Mouse (Mus musculus) Patski (cell line): ENCODE measurements around the gene Arl8b. TPM values are rescaled to one million over a fixed set of nuclear protein-coding genes. Genes with fewer than 3 reads are reported as not detected.
A peak's percentile ranks its signal among the peaks of the same experiment; 100 is the strongest.

Source experiments
- ATAC-seq: fragments of 100-300 bp; one replicate; pipeline ENCODE4 v1.8.0; 2021
- CTCF ChIA-PET: fragments of 350-600 bp; sonication (Branson Sonifier 250); formaldehyde crosslinking; loops from one replicate; lab custom pipeline; 2022; ENCODE audit warnings: inconsistent platforms; lab: Charles Lee
- POLR2A ChIA-PET: fragments of 350-600 bp; sonication (Branson Sonifier 250); formaldehyde crosslinking; loops from one replicate; lab custom pipeline; 2022; ENCODE audit warnings: antibody characterized with exemption, inconsistent platforms; lab: Charles Lee
- DNase-seq: peaks from one replicate; pipeline ENCODE4 v3.0.0-alpha.2; 2011; ENCODE audit warnings: low read depth, low spot score
- H3K27me3 ChIP-seq: fragments of 371-371 bp; one replicate; pipeline ENCODE4 v1.5.1; 2021
- CTCF ChIP-seq: fragments of 100-300 bp; IDR thresholded peaks from one replicate; pipeline ENCODE4 v1.5.1; 2021
- in situ Hi-C: fragments of 300-500 bp; cut with MboI; formaldehyde crosslinking; loops from 3 replicates; pipeline ENCODE4 v1.11.1; 2018; ENCODE audit warnings: low pct_unique_long_range_greater_than_20kb, mixed read lengths
- polyA plus RNA-seq: library from polyadenylated mRNA; unstranded; gene quantifications from one replicate; pipeline ENCODE4 v1.2.3, GENCODE M21; 2021

Gene Arl8b
- polyA plus RNA-seq, 1 experiment from 2014 or later = 89.6 TPM

DNA sequence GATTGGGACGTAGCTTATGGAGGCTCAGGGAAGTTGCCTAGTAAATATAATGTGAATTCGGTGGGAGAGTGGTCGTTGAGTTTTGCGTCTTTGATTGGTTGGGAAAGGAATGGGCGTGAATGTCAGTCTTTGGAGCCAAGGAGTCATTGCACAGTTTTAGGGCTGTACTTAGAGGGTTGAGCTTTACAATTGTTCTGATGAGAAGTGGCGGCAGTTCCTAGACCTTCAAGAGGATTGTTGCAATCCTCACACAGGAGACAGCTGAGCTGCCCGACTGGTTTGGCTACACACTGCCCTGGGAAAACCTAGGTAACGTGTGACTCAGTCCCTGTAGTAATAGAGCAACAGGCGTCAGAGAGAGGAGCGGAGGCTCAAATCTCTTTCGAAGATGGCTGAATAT lies 1.2 kb downstream of the Arl8b start:
- DNase-seq = no peak
- ChIA-PET CTCF (interaction anchor here (0.8 to 1.3 kb wide), 2 partner anchors 9 to 18 kb away, joined by 3 to 4 read pairs; no protein-coding TSS in a partner anchor), POLR2A (no interaction called here)
- no peaks in the 10 kb centered on the region for H3K27me3 ChIP-seq
- in situ Hi-C loops = no loop called here
- TF ChIP-seq CTCF = no peak
- ATAC-seq = peak; percentile 56

DNA sequence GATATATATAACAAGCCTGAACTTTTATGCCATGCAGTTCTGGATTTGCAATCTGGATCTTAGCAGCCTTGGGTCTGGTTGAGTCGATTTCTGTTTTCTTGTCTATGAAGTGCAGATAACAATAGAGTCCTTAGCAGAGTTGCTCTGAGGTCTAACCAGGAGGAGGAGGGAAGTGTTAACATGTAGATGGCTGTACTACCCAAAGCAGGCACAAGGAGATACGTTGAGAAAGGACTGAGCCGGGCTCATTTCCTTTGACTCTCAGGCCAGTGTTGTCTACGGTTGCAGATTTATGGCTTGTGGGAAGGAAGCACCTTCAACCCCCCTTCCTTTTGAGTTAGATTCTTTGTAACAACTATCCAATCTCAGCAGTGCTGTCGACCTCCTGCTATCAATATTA lies 1.9 kb downstream of the Arl8b start:
- in situ Hi-C loops = no loop called here
- TF ChIP-seq CTCF = peak; percentile 18
- POLR2A ChIA-PET = no interaction called here
- ATAC-seq (no peak), DNase-seq (no peak)
- no peaks in the 10 kb centered on the region for H3K27me3 ChIP-seq
- CTCF ChIA-PET = interaction anchor here (0.8 to 1.3 kb wide), 2 partner anchors 8 to 18 kb away, joined by 3 to 4 read pairs; no protein-coding TSS in a partner anchor

DNA sequence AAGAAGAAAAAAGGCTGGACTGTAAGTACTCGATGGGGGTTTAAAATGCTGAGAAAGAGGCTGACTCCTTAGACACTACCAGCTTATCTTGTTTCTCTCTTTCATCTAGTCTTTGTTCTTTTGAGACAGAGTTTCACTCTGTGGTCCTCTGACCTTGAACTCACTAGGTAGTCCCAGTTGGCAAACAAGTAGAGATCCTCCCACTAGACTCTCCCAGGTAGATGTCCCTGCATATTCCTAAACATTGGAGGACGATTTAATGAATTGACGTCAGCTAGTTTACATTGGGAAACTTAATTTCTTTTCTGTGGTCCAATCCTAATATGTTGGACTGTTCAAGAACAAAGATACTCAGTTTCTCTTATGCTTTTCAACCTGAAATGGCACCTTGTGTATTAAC lies 2.7 kb downstream of the Arl8b start:
- no peak for ATAC-seq

DNA sequence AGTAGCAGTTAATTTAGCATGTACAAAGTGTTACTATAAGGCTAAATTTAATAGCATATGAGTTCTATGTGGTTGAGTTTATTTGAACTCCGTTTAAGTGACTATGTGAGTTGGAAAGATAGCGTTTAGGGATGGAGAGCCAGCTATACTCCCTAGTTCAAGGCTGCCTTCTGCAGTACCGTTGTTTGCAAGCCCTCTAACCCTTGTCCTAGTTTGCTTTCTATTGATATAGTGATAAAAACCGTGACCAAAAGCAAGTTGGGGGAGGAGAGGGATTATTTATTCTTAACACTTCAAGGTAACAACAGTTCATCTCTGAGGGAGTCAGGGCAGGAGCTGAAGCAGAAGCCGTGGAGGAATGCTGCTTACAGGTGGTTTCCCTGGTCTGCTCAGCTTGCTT lies 8.6 kb downstream of the Arl8b start:
- no peak for TF ChIP-seq CTCF
- H3K27me3 ChIP-seq = no peaks in the 10 kb centered on the region
- ATAC-seq (no peak), DNase-seq (no peak)
- in situ Hi-C loops = no loop called here
- ChIA-PET POLR2A (no interaction called here), CTCF (no interaction called here)

More for the DNA sequence above, 2.7 kb downstream of the Arl8b start:
- H3K27me3 ChIP-seq = no peaks in the 10 kb centered on the region
- ChIA-PET CTCF (no interaction called here), POLR2A (interaction anchor here (0.7 kb wide), 1 partner anchor 662 kb away, joined by 3 read pairs; no protein-coding TSS in a partner anchor)
- in situ Hi-C loops = no loop called here
- no peak for DNase-seq
- no peak for TF ChIP-seq CTCF

DNA sequence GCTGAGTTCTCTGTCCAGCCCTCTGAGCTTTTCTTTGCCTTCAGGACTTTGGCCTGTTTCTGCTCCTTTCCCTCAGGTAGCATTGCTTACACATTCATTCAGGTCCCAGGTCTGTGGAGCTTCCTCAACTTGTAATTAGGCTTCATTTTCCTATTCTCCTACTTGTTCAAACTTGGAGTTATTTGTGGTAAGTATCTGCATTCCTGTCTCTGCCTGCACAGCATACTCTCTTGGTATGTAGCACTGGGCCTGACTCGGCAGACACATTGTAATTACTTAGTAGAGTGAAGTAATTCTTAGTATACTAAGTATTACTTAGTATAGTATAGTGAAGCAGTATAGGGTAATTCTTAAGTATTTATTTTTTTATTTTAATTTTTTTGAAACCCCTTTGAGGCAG lies 13.0 kb downstream of the Arl8b start:
- DNase-seq = no peak
- TF ChIP-seq CTCF = no peak
- peak; percentile 80 for ATAC-seq
- in situ Hi-C loops = no loop called here
- POLR2A ChIA-PET = no interaction called here
- CTCF ChIA-PET = interaction anchor here (1.3 kb wide), 1 partner anchor 14 kb away, joined by 5 read pairs; no protein-coding TSS in a partner anchor
- no peaks in the 10 kb centered on the region for H3K27me3 ChIP-seq

DNA sequence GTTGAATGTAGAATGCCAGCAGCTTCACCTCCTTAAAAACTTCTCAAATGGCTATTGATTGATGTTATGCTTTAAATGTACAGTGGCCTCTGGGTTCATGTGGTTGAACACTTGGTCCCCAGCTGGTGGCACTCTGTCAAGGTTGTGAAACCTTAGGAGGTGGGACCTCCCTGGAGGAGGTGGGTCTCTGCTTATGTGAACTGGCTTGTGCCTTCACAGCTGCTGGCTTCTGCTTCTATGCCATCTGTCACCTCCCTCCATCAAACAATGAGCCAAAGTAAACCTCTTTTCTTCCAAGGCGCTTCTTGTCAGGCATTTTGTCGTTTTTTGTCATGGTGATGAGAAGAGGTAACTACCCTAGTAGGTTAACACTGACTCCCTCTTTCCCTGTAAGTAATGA lies 13.8 kb downstream of the Arl8b start:
- in situ Hi-C loops = no loop called here
- TF ChIP-seq CTCF = no peak
- ATAC-seq (no peak), DNase-seq (no peak)
- POLR2A ChIA-PET = no interaction called here
- CTCF ChIA-PET = no interaction called here
- H3K27me3 ChIP-seq = no peaks in the 10 kb centered on the region

DNA sequence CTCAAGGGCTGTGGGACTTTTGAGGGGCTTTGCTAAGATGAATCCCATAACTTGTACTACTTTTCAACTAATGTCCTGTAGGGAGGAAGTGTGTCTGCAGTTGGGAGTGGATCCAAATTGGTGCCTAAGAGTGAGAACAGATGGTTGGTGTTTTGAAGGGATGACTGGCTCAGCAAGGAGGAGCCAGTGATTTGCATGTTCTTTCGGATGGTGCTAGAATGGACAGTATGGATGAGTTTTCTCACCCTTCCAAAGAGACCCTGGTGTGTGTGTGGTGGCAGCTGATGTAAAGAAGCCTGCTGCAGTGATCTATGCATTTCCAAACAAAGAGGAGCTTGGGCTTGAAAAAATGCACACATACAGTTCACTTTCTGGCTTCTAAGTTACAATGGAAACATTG lies 22.3 kb downstream of the Arl8b start:
- H3K27me3 ChIP-seq = no peaks in the 10 kb centered on the region
- DNase-seq (no peak), ATAC-seq (no peak)
- TF ChIP-seq CTCF = no peak
- in situ Hi-C loops = no loop called here
- ChIA-PET CTCF (interaction anchor here (1.4 kb wide), 1 partner anchor 10 kb away, joined by 3 read pairs; no protein-coding TSS in a partner anchor), POLR2A (interaction anchor here (0.7 kb wide), 1 partner anchor 46 kb away, joined by 4 read pairs; no protein-coding TSS in a partner anchor)

DNA sequence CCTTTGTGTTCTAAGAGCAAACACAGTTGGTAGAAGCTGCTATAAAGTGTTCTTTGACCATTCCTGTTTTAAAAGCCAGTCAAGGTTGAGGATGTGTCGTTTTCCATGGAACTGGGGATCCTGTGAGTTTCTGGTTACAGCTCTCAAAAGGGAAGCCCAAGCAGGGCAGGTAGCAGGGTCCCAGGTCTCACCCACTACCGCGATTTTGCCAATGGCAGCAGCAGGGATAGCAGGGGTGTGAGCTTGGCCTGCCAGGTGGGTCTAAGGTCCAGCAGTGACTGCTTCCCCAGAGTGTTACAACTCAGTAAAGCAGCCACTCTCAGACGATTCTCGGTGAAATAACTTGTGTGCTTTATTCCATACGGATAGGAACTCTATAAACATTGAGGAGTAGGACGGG lies 23.0 kb downstream of the Arl8b start:
- POLR2A ChIA-PET = no interaction called here
- TF ChIP-seq CTCF = no peak
- CTCF ChIA-PET = interaction anchor here (1.4 kb wide), 1 partner anchor 11 kb away, joined by 3 read pairs; no protein-coding TSS in a partner anchor
- H3K27me3 ChIP-seq = no peaks in the 10 kb centered on the region
- DNase-seq (no peak), ATAC-seq (no peak)
- in situ Hi-C loops = no loop called here

DNA sequence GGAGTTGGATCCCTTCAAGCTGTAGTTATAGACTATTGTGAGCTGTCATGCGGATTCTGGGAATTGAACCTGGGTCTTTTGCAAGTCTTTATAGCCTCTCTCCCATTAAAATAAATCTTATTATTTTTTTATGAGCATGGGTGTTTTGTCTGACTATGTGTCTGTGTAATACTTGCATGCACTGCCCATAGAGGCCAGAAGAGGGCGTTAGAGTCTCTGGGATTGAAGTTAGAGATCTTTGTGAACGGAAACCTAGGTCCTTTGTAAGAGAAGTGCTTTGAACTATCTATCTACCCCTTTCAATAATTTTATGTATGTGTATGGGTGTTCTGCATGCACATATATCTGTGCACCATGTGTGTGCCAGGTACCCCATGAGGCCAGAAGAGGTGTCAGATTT lies 24.5 kb downstream of the Arl8b start:
- POLR2A ChIA-PET = no interaction called here
- no peaks in the 10 kb centered on the region for H3K27me3 ChIP-seq
- CTCF ChIA-PET = interaction anchor here (1.2 to 1.7 kb wide), 2 partner anchors 10 to 14 kb away, joined by 3 to 5 read pairs; no protein-coding TSS in a partner anchor
- ATAC-seq (no peak), DNase-seq (no peak)
- TF ChIP-seq CTCF = peak; percentile 42
- in situ Hi-C loops = no loop called here

DNA sequence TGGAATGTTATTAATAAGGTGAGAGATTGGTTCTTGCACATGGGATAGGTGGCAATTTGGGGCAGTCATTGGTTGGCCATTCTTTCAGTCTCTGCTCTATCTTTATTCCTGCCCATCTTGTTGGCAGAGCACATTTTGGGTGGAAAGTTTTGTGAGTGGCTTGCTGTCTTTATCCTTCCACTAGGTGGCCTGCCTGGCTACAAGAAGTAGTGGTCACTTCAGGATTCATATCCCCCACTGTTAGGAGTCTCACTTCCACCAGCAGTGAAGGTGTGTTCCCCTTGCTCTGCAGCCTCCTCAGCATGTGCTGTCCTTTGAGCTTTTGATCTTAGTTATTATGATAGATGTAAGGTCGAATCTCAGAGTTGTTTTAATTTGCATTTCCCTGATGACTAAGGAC lies 25.9 kb downstream of the Arl8b start:
- peak; percentile 38 for TF ChIP-seq CTCF
- ChIA-PET CTCF (interaction anchor here (0.8 to 1.3 kb wide), 3 partner anchors 10 to 13 kb away, joined by 3 to 5 read pairs (median 3); no protein-coding TSS in a partner anchor), POLR2A (no interaction called here)
- DNase-seq (no peak), ATAC-seq (no peak)
- no peaks in the 10 kb centered on the region for H3K27me3 ChIP-seq
- in situ Hi-C loops = no loop called here

DNA sequence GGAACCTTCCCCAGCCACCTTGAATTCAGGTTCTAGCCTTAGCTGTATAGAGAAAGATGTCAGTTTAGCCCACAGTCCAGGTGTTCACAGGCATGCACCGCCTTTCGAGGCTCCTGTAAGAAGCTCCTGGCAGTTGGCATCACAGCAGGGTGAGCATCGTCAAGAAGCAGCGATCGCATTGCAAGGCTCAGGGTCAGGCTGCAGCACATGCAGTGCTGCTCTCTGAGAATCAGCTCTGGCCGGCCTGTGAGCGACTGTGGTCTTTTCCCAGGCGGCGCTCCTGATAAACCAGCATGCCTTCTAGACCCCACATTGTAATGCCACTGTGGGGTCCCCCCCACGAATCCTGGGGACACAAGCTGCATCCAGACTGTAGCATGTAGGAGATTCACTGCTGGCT lies 27.3 kb downstream of the Arl8b start:
- ChIA-PET CTCF (interaction anchor here (0.7 to 1.3 kb wide), 2 partner anchors 10 to 15 kb away, joined by 3 to 5 read pairs; no protein-coding TSS in a partner anchor), POLR2A (no interaction called here)
- no peak for ATAC-seq
- no peak for TF ChIP-seq CTCF
- DNase-seq = no peak
- H3K27me3 ChIP-seq = no peaks in the 10 kb centered on the region
- in situ Hi-C loops = no loop called here

DNA sequence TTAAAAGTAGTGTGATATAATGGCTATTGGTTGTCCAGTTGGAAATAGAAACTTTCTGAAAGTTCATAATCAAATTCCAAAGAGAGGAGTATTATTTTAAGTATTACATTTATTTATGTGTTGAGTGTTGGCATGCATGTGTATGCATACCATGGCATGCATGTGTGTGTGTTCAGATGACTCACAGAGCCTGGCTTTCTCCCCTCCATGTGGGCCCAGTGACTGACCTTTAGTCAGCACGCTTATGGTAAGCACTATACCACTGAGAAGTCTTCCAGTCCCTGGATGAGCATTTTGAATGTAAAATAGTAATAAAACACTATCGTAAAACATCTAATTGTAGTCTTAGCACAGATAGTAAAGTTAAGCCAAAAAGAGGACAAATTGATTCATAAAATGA lies 29.2 kb downstream of the Arl8b start:
- no peak for ATAC-seq
- POLR2A ChIA-PET = no interaction called here
- CTCF ChIA-PET = no interaction called here
- DNase-seq = no peak
- no peaks in the 10 kb centered on the region for H3K27me3 ChIP-seq
- in situ Hi-C loops = no loop called here
- no peak for TF ChIP-seq CTCF
